Comparison of ENCODE assay signal across 9 mouse cellular contexts in the genomic region with DNA sequence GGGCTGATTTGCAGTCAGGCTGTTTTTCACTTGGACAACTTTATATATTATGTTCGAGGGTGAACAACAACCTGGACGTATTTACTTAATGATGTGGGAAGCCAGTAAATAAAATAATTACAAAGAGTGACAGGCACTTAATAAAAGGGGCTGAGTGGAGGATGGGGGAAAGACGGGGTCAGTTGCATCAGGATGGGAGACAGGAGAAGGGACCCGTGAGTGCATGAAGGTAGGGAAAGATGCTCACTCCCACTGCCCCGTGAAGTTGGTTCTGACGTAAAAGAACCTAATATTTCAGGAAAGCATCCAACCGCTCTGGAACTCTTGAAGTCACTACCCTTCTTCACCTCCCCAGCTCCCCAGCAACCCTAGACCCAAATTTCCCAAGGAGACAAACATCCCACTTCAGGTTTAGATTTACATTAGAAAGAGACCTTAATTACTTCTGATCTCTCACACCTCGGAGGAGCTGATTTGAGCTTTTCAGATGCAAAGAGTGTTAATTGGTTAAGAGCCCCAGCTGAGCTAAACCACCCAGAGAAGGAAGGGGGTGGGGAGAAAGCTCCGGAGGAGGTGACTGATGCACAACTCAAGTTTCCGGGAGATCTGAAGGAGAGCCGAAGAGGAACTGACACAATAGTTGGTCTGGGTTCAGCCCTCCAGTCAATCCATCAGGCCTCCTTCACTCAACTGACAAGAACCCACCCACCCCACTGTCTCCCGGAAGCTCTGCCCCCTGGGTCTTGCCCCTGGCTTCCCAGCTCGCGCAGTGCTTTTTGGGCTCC.
DNase-seq lines count a peak whose midpoint lies in the region; ATAC-seq and TF ChIP-seq lines count a peak whose summit lies in the region.
"Had no signal": no experiment of that assay in that cellular context is flagged by ENCODE, and none has a peak within 500 bp of the region (broad histone marks: within the 10 kb centered on the region; RNA-seq: fewer than 3 reads in every experiment).

No protein-coding gene starts in this region.

- H3K4me3 ChIP-seq in midbrain, embryonic 10.5 days, result peak overlapping the region; percentile 26
- no peak overlapping the region for H3K4me3 ChIP-seq in midbrain, postnatal 0 days (ENCODE audit: low read depth, low read length)
- no peak overlapping the region for H3K4me3 ChIP-seq in forebrain, postnatal 0 days (ENCODE audit: low read depth, low read length)
- no peak overlapping the region for H3K4me3 ChIP-seq in midbrain, embryonic 11.5 days (ENCODE audit: low read depth, low read length)
- no peak overlapping the region for H3K4me3 ChIP-seq in kidney, adult 2 months (ENCODE audit: insufficient read depth, low read depth, low read length)

- H3K4me1 ChIP-seq in midbrain, embryonic 10.5 days, result peaks cover 36% of the 10 kb centered on the region
- no peaks in the 10 kb centered on the region for H3K4me1 ChIP-seq in midbrain, postnatal 0 days (ENCODE audit: insufficient read depth, low read length)
- peaks cover 15% of the 10 kb centered on the region for H3K4me1 ChIP-seq in forebrain, postnatal 0 days (ENCODE audit: insufficient read depth)
- H3K4me1 ChIP-seq in midbrain, embryonic 11.5 days (ENCODE audit: control insufficient read depth, insufficient read depth, low read length), result peaks cover 16% of the 10 kb centered on the region
- no peaks in the 10 kb centered on the region for H3K4me1 ChIP-seq in kidney, adult 2 months (ENCODE audit: control insufficient read depth, insufficient read depth, low read length)

- no peak for TF ChIP-seq CTCF in midbrain, postnatal 0 days (IDR thresholded peaks at IDR 0.05)
- TF ChIP-seq CTCF in forebrain, postnatal 0 days (IDR thresholded peaks at IDR 0.05; ENCODE audit: low read depth), result no peak
- no peak for TF ChIP-seq CTCF in kidney, adult 2 months (conservative IDR thresholded peaks at IDR 0.05; ENCODE audit: insufficient read depth, insufficient read length, low read depth, low read length)

- no peak overlapping the region for H3K4me2 ChIP-seq in midbrain, postnatal 0 days (ENCODE audit: low read depth, low read length, poor library complexity, severe bottlenecking)
- peak overlapping the region; percentile 38 for H3K4me2 ChIP-seq in forebrain, postnatal 0 days (ENCODE audit: low read depth)
- peak overlapping the region; percentile 20; the same call in 1 of the 2 replicates for H3K4me2 ChIP-seq in midbrain, embryonic 11.5 days

- H3K27ac ChIP-seq in midbrain, embryonic 10.5 days (replicated peaks), result peak overlapping the region; percentile 60; the same call in 1 of the 2 replicates
- no peak overlapping the region for H3K27ac ChIP-seq in midbrain, postnatal 0 days (ENCODE audit: low read depth, low read length)
- H3K27ac ChIP-seq in forebrain, postnatal 0 days (ENCODE audit: low read depth, low read length), result peak overlapping the region; percentile 24; the same call in 1 of the 2 replicates
- no peak overlapping the region for H3K27ac ChIP-seq in midbrain, embryonic 11.5 days (ENCODE audit: low read depth, low read length)
- H3K27ac ChIP-seq in kidney, adult 2 months (ENCODE audit: insufficient read depth, low read depth, low read length), result no peak overlapping the region
- H3K27ac ChIP-seq: liver, embryonic 14.5 days had no signal

- DNase-seq in midbrain, embryonic 10.5 days (ENCODE audit: low spot score), result peak; percentile 54
- DNase-seq in midbrain, postnatal 0 days (ENCODE audit: low spot score), result no peak
- peak; percentile 53 for DNase-seq in forebrain, postnatal 0 days
- peak; percentile 90 for DNase-seq in midbrain, embryonic 11.5 days (ENCODE audit: low spot score, missing footprints)
- DNase-seq in thymus, postnatal 4 days, result peak; percentile 33
- no peak for DNase-seq in layer of hippocampus, postnatal 14 days (ENCODE audit: low spot score in 2 of 2)
- no peak for DNase-seq in kidney, adult 2 months

- no peak for TF ChIP-seq POLR2A in kidney, adult 2 months (IDR thresholded peaks at IDR 0.05; ENCODE audit: low read depth, low read length)

- no peaks in the 10 kb centered on the region for H3K9me3 ChIP-seq in midbrain, embryonic 10.5 days (replicated peaks)
- no peaks in the 10 kb centered on the region for H3K9me3 ChIP-seq in midbrain, postnatal 0 days (ENCODE audit: low read length)
- no peaks in the 10 kb centered on the region for H3K9me3 ChIP-seq in forebrain, postnatal 0 days (ENCODE audit: low read length)
- no peaks in the 10 kb centered on the region for H3K9me3 ChIP-seq in midbrain, embryonic 11.5 days (ENCODE audit: control insufficient read depth, low read length)

- H3K9ac ChIP-seq in midbrain, postnatal 0 days (replicated peaks; ENCODE audit: low read length, poor library complexity, severe bottlenecking), result no peak overlapping the region
- H3K9ac ChIP-seq in forebrain, postnatal 0 days, result no peak overlapping the region
- H3K9ac ChIP-seq in midbrain, embryonic 11.5 days (ENCODE audit: low read length), result 0 out of 2 replicates have a peak overlapping the region, but pooled peaks have one; percentile 5
- H3K9ac ChIP-seq: liver, embryonic 14.5 days had no signal

- no peak for ATAC-seq in midbrain, postnatal 0 days (ENCODE audit: low FRiP score)
- ATAC-seq in forebrain, postnatal 0 days, result peak; percentile 90
- ATAC-seq in midbrain, embryonic 11.5 days (ENCODE audit: low FRiP score), result no peak
- ATAC-seq in inflammation-experienced regulatory T-cells, adult 6 months, result no peak

- H3K36me3 ChIP-seq in midbrain, embryonic 10.5 days, result no peaks in the 10 kb centered on the region
- no peaks in the 10 kb centered on the region for H3K36me3 ChIP-seq in midbrain, postnatal 0 days (ENCODE audit: insufficient read depth, low read length)
- H3K36me3 ChIP-seq in forebrain, postnatal 0 days (ENCODE audit: insufficient read depth), result no peaks in the 10 kb centered on the region
- no peaks in the 10 kb centered on the region for H3K36me3 ChIP-seq in midbrain, embryonic 11.5 days (ENCODE audit: control insufficient read depth, insufficient read depth, low read length)
- H3K36me3 ChIP-seq in kidney, adult 2 months (ENCODE audit: control insufficient read depth, insufficient read depth, low read length), result no peaks in the 10 kb centered on the region

- WGBS in midbrain, embryonic 10.5 days, result 4% methylated on average over 14 of the region's 14 CpGs
- 18% methylated on average over 14 of the region's 14 CpGs for WGBS in midbrain, postnatal 0 days
- 5% methylated on average over 14 of the region's 14 CpGs for WGBS in forebrain, postnatal 0 days
- WGBS in midbrain, embryonic 11.5 days, result 4% methylated on average over 14 of the region's 14 CpGs
- 28% methylated on average over 14 of the region's 14 CpGs for WGBS in kidney, adult 2 months

- peaks cover 38% of the 10 kb centered on the region for H3K27me3 ChIP-seq in midbrain, embryonic 10.5 days (ENCODE audit: low read depth, poor library complexity, severe bottlenecking)
- H3K27me3 ChIP-seq in midbrain, postnatal 0 days (ENCODE audit: insufficient read depth, low read length), result no peaks in the 10 kb centered on the region
- H3K27me3 ChIP-seq in forebrain, postnatal 0 days (ENCODE audit: insufficient read depth, low read length), result no peaks in the 10 kb centered on the region
- no peaks in the 10 kb centered on the region; the same call in 1 of the 2 replicates for H3K27me3 ChIP-seq in midbrain, embryonic 11.5 days (ENCODE audit: control insufficient read depth, insufficient read depth, low read length)
- H3K27me3 ChIP-seq in kidney, adult 2 months (replicated peaks; ENCODE audit: control insufficient read depth, insufficient read depth, low read length), result no peaks in the 10 kb centered on the region

Comparison
In these comparisons a context has a peak if more than half of its experiments do, and no peak if none do; other contexts are left out.
1. DNase-seq: peak in midbrain, embryonic 10.5 days (single experiment), forebrain, postnatal 0 days (single experiment), midbrain, embryonic 11.5 days (single experiment) and thymus, postnatal 4 days (single experiment); none in midbrain, postnatal 0 days (single experiment), layer of hippocampus, postnatal 14 days (0 of 2) and kidney, adult 2 months (single experiment).
2. H3K27ac ChIP-seq: peak in midbrain, embryonic 10.5 days (single experiment) and forebrain, postnatal 0 days (single experiment); none in midbrain, postnatal 0 days (single experiment), midbrain, embryonic 11.5 days (single experiment) and kidney, adult 2 months (single experiment).